Mouse (Mus musculus) cerebellum, adult 2 months (tissue): ENCODE data around the gene Tmem169.

Experiments used
- CTCF ChIP-seq: fragments of 200-500 bp; IDR thresholded peaks from 2 replicates; pipeline ENCODE4 v1.5.1; 2011; ENCODE audit warnings: low read depth, mild to moderate bottlenecking, control low read depth, low read length, moderate library complexity, borderline replicate concordance; ENCODE audit not compliant: insufficient read depth
- POLR2A ChIP-seq: fragments of 200-500 bp; IDR thresholded peaks from 2 replicates; pipeline ENCODE4 v1.6.1; 2011; ENCODE audit warnings: low read length, control low read depth, borderline replicate concordance; ENCODE audit not compliant: insufficient read depth

DNA sequence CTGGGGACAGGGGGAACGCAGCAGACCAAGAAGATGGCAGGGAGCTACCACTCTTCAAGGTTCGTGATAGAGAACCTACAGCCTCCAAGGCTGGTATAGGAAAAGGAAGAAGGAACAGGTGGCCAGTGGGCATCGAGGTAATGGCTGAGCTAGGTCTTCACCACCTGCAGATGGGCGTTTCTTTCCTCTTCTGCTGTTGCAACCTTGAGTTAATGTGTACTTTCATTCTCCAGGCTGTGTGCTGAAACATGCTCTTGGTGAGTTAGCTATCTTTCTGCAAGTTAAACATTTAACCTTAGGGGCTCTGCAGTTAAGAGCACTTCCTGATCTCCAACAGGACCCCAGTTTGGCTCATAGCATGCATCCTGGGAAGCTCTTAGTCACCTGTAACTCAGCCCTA lies 3.7 kb downstream of the Tmem169 start:
- TF ChIP-seq POLR2A = no peak
- TF ChIP-seq CTCF = no peak
